Comparison of ENCODE assay signal across 28 mouse cellular contexts in the genomic region with DNA sequence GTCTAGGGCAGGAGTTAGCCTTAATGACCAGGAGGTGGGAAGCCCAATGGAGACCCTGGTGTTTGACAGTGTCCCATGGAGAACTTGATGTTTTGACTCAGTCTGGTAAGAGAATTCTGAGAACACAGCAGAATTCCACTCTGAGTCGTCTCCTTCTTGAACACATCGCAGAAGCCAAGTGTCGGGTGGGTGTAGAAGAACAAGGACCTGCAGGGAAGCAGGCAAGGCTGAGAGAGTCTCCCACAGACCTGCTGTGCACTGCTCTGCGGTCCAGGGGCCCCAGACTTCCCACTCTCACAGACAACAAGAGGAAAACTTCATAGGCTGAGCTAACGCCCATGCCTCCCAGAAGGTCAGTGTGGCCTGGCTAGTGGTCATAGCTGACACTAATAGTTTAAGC. TPM values are rescaled to one million over a fixed set of nuclear protein-coding genes. Genes with fewer than 3 reads are reported as not detected.
DNase-seq lines count a peak whose midpoint lies in the region; TF ChIP-seq lines count a peak whose summit lies in the region.
"Had no signal": no experiment of that assay in that cellular context is flagged by ENCODE, and none has a peak within 500 bp of the region (broad histone marks: within the 10 kb centered on the region; RNA-seq: fewer than 3 reads in every experiment).

No protein-coding gene starts in this region.

- no peak overlapping the region for H3K4me3 ChIP-seq in layer of hippocampus, adult 2 months
- H3K4me3 ChIP-seq: embryonic facial prominence, embryonic 10.5 days; embryonic facial prominence, embryonic 15.5 days; forebrain, embryonic 12.5 days; heart, embryonic 13.5 days; liver, embryonic 12.5 days had no signal

- intact Hi-C loops in left cerebral cortex, postnatal 36 days (cut with DNase I) = no loop called here
- intact Hi-C loops in left cerebral cortex, postnatal 14 days (cut with DNase I) = no loop called here

- DNase-seq in layer of hippocampus, adult 2 months (ENCODE audit: low spot score in 2 of 2) = peak in 1 of 2 experiments; percentile 38
- DNase-seq in layer of hippocampus, postnatal 14 days (ENCODE audit: low spot score in 2 of 2) = no peak
- DNase-seq in left cerebral cortex, postnatal 36 days (ENCODE audit: low spot score in 2 of 2) = peak; percentile 38 to 53
- DNase-seq in left cerebral cortex, postnatal 14 days (ENCODE audit: low spot score in 2 of 2) = no peak
- peak; percentile 83 for DNase-seq in brain, adult 2 months (ENCODE audit: low read depth, low spot score)
- DNase-seq in right cerebral cortex, postnatal 36 days (ENCODE audit: low spot score in 2 of 2) = peak; percentile 38 to 62
- DNase-seq: adrenal gland, postnatal 25 days; B cell, adult 2 months; cerebellum, adult 8-10 months; cerebellum, postnatal 25 days; forebrain, postnatal 0 days; gastrocnemius, postnatal 10 days; heart, postnatal 10 days; kidney, adult 9 months; kidney, postnatal 10 days; liver, postnatal 0 days; lung, postnatal 36 days had no signal

- peak overlapping the region; percentile 10; the same call in 1 of the 2 replicates for H3K27ac ChIP-seq in layer of hippocampus, adult 2 months
- H3K27ac ChIP-seq: embryonic facial prominence, embryonic 10.5 days; embryonic facial prominence, embryonic 15.5 days; forebrain, embryonic 12.5 days; heart, embryonic 13.5 days; hindbrain, embryonic 14.5 days; liver, embryonic 12.5 days had no signal

- TF ChIP-seq CTCF in layer of hippocampus, adult 2 months (conservative IDR thresholded peaks at IDR 0.05) = no peak

RNA-seq across cellular contexts. Expression of gene Prph2, which starts 17.5 kb away (rescaled TPM):
- total RNA-seq in layer of hippocampus, adult 2 months (2021) = not detected
- not detected for total RNA-seq in layer of hippocampus, postnatal 14 days (2021)
- not detected for total RNA-seq in left cerebral cortex, postnatal 36 days (2021)
- not detected for total RNA-seq in left cerebral cortex, postnatal 14 days (2021)
- total RNA-seq: adrenal gland, adult 18-20 months; adrenal gland, postnatal 25 days; gastrocnemius, postnatal 10 days; heart, adult 8-10 months; heart, postnatal 10 days; hematopoietic stem cell, adult 5-6 weeks; megakaryocyte, adult 5-6 weeks; neutrophil, adult 5-6 weeks had no signal

RNA-seq across cellular contexts. Expression of gene Tbcc, which starts 37.3 kb away (rescaled TPM):
- 10 to 100 TPM; 27.3 to 36.3 TPM for total RNA-seq in layer of hippocampus, adult 2 months (2021)
- total RNA-seq in layer of hippocampus, postnatal 14 days (2021) = 10 to 100 TPM; 36.4 to 38.2 TPM
- total RNA-seq in left cerebral cortex, postnatal 36 days (2021) = 10 to 100 TPM; 33.4 to 37.6 TPM
- total RNA-seq in left cerebral cortex, postnatal 14 days (2021) = 10 to 100 TPM; 33.1 to 39.8 TPM

Comparison
In these comparisons a context has a peak if more than half of its experiments do, and no peak if none do; other contexts are left out.
1. DNase-seq: peak in left cerebral cortex, postnatal 36 days (2 of 2), brain, adult 2 months (single experiment) and right cerebral cortex, postnatal 36 days (2 of 2); none in layer of hippocampus, postnatal 14 days (0 of 2) and left cerebral cortex, postnatal 14 days (0 of 2).